Mouse (Mus musculus): ENCODE results near the gene Adamts13. TPM values are rescaled to one million over a fixed set of nuclear protein-coding genes. Genes with fewer than 3 reads are reported as not detected.

Gene Adamts13
- polyA plus RNA-seq, 1 experiment from 2014 or later: not detected

DNA sequence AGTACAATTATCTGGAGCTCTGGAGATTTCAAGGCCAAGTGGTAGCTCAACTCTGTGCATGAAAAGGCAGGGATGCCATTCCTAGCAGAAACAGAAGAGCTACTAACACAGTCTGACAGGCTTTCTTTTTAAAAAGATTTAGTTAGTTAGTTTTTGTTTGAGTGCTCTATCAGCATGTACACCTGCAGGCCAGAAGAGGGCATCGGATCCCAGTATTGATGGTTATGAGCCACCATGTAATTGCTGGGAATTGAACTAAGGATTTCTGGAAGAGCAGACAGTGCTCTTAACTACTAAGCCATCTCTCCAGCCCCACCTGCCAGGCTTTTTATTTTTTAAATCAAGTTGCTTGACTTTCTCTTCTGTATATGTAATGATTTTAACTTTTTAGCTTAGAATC lies 24.3 kb downstream of the Adamts13 start:
- Histone ChIP-seq H3K9ac (ENCODE audit: low read depth, low read length) (no peak overlapping the region), H3K4me2 (ENCODE audit: low read depth, low read length) (no peak overlapping the region), H3K27ac (replicated peaks; ENCODE audit: low read depth, low read length) (no peak overlapping the region), H3K4me3 (ENCODE audit: low read depth, low read length) (no peak overlapping the region), H3K4me1 (ENCODE audit: control insufficient read depth, insufficient read depth, low read length) (no peaks in the 10 kb centered on the region), H3K36me3 (ENCODE audit: control insufficient read depth, insufficient read depth, low read length) (no peaks in the 10 kb centered on the region), H3K9me3 (ENCODE audit: control insufficient read depth, low read length) (no peaks in the 10 kb centered on the region), H3K27me3 (replicated peaks; ENCODE audit: control insufficient read depth, insufficient read depth, low read length) (no peaks in the 10 kb centered on the region)
- DNase-seq (ENCODE audit: low spot score) (no peak), ATAC-seq (ENCODE audit: low read depth) (no peak)
- 56% methylated on average over 1 of the region's 1 CpGs for WGBS

DNA sequence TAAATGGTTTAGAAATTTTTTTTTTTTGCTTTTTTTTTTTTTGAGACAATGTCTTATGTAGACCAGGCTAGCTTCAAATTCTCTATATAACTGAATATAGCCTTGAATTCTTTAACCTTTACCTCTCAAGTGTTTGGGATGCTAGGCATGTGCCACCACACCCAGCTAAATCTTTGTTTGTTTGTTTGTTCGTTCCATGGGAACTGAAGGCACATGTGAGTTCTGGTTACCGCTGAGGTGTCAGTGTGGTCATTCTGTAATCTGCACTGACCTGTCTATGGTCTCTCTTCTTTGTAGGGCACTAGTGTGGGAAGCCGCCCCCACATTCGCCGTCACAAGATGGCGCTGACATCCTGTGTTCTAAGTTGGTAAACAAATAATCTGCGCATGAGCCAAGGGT lies 24.8 kb downstream of the Adamts13 start:
- H3K9me3 ChIP-seq (ENCODE audit: control insufficient read depth, low read length): no peaks in the 10 kb centered on the region
- H3K27me3 ChIP-seq (replicated peaks; ENCODE audit: control insufficient read depth, insufficient read depth, low read length): no peaks in the 10 kb centered on the region
- H3K4me2 ChIP-seq (ENCODE audit: low read depth, low read length): no peak overlapping the region
- H3K9ac ChIP-seq (ENCODE audit: low read depth, low read length): no peak overlapping the region
- ATAC-seq (ENCODE audit: low read depth) (no peak), DNase-seq (ENCODE audit: low spot score) (no peak)
- no peak overlapping the region for H3K4me3 ChIP-seq (ENCODE audit: low read depth, low read length)
- no peaks in the 10 kb centered on the region for H3K36me3 ChIP-seq (ENCODE audit: control insufficient read depth, insufficient read depth, low read length)
- 88% methylated on average over 6 of the region's 7 CpGs for WGBS
- H3K4me1 ChIP-seq (ENCODE audit: control insufficient read depth, insufficient read depth, low read length): no peaks in the 10 kb centered on the region
- H3K27ac ChIP-seq (replicated peaks; ENCODE audit: low read depth, low read length): no peak overlapping the region

DNA sequence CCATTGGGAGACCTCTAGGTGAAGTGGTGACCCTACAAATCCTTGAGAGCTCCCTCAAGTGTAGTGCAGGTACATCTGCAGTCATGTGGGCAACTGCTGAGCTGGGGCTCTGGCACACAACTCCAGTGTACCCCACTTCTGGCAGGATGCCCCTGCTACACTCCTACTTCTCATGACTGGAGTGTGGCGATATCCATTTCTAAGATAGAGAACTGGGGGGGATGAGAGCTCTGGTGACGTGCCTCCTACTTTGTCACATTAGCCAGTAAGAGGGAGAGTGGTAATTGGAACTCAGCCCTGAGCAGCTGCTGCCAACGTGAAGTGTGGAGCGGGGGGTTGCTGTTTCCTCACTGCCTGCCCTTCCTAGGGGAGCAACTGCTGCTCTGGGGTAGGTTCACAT lies 33.0 kb downstream of the Adamts13 start:
- Histone ChIP-seq H3K27ac (replicated peaks; ENCODE audit: low read depth, low read length) (no peak overlapping the region), H3K36me3 (ENCODE audit: control insufficient read depth, insufficient read depth, low read length) (no peaks in the 10 kb centered on the region), H3K4me3 (ENCODE audit: low read depth, low read length) (no peak overlapping the region), H3K27me3 (replicated peaks; ENCODE audit: control insufficient read depth, insufficient read depth, low read length) (no peaks in the 10 kb centered on the region), H3K4me2 (ENCODE audit: low read depth, low read length) (no peak overlapping the region), H3K9me3 (ENCODE audit: control insufficient read depth, low read length) (no peaks in the 10 kb centered on the region), H3K4me1 (ENCODE audit: control insufficient read depth, insufficient read depth, low read length) (peaks cover 6% of the 10 kb centered on the region; the same call in 1 of the 2 replicates), H3K9ac (ENCODE audit: low read depth, low read length) (no peak overlapping the region)
- DNase-seq (ENCODE audit: low spot score) (no peak), ATAC-seq (ENCODE audit: low read depth) (no peak)
- 47% methylated on average over 4 of the region's 4 CpGs for WGBS

DNA sequence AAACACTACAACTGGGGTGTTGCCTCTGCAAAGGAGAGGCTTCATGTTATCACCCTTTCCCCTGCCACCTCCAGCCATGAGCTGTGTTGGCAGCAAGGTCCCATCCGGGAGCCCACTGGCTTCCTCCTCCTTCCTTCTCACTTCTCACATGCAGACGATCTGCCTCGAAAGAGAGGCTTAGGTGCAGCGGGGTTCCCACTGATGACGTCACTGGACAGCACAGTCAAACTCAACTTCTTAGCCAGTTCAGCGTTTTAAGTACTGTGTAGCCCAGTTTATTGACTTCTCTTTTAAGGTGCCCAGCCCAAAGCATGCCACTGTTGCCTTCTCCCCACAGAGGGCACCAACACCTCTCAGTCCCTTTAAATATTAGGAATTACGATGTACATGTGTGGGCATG lies 34.5 kb downstream of the Adamts13 start:
- no peaks in the 10 kb centered on the region for H3K36me3 ChIP-seq (ENCODE audit: control insufficient read depth, insufficient read depth, low read length)
- DNase-seq (ENCODE audit: low spot score) (no peak), ATAC-seq (ENCODE audit: low read depth) (no peak)
- no peak overlapping the region for H3K27ac ChIP-seq (replicated peaks; ENCODE audit: low read depth, low read length)
- no peak overlapping the region for H3K4me2 ChIP-seq (ENCODE audit: low read depth, low read length)
- H3K9me3 ChIP-seq (ENCODE audit: control insufficient read depth, low read length): no peaks in the 10 kb centered on the region
- H3K4me3 ChIP-seq (ENCODE audit: low read depth, low read length): no peak overlapping the region
- peaks cover 6% of the 10 kb centered on the region; the same call in 1 of the 2 replicates for H3K4me1 ChIP-seq (ENCODE audit: control insufficient read depth, insufficient read depth, low read length)
- no peaks in the 10 kb centered on the region for H3K27me3 ChIP-seq (replicated peaks; ENCODE audit: control insufficient read depth, insufficient read depth, low read length)
- 68% methylated on average over 7 of the region's 7 CpGs for WGBS
- H3K9ac ChIP-seq (ENCODE audit: low read depth, low read length): no peak overlapping the region

DNA sequence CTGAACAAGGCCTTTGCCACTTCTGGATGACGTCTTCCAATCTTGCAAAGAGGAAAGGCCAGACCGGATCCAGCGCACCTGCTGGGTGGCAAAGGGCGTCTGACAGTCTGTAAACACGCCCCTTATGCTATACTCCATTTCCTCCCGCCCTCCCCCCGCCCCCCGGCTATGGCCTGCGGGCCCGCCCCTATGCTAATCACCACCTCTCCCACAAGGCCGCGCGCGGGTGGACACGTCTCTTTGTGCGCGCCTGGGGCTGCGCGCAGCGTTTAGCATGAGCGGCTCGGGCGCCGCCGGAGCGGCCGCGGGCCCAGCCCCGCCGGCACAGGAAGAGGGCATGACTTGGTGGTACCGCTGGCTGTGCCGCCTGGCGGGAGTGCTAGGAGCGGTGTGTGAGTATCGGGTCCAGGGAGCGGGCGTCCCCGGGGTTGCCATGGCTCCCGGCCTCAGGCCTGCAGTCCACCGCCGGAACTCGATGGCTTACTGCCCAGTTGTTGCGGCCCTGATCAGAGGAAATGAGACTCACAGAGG lies 36.6 kb downstream of the Adamts13 start, which contains the start of gene Cacfd1:
Cacfd1 (plus strand) TSS at position 213 of the 531 bp plus-strand sequence.
- Histone ChIP-seq H3K36me3 (ENCODE audit: control insufficient read depth, insufficient read depth, low read length) (peaks cover 16% of the 10 kb centered on the region), H3K4me2 (ENCODE audit: low read depth, low read length) (peak within 1 kb of the TSS; percentile 61), H3K9me3 (ENCODE audit: control insufficient read depth, low read length) (no peaks in the 10 kb centered on the region), H3K27ac (replicated peaks; ENCODE audit: low read depth, low read length) (peak within 1 kb of the TSS; percentile 79), H3K27me3 (replicated peaks; ENCODE audit: control insufficient read depth, insufficient read depth, low read length) (no peaks in the 10 kb centered on the region), H3K4me3 (ENCODE audit: low read depth, low read length) (peak within 1 kb of the TSS; percentile 69), H3K9ac (ENCODE audit: low read depth, low read length) (peak within 1 kb of the TSS; percentile 95), H3K4me1 (ENCODE audit: control insufficient read depth, insufficient read depth, low read length) (peaks cover 6% of the 10 kb centered on the region; the same call in 1 of the 2 replicates)
- 0% methylated on average over 14 of the region's 43 CpGs for WGBS
- ATAC-seq (ENCODE audit: low read depth): peak; percentile 96
- DNase-seq (ENCODE audit: low spot score): peak; percentile 95

DNA sequence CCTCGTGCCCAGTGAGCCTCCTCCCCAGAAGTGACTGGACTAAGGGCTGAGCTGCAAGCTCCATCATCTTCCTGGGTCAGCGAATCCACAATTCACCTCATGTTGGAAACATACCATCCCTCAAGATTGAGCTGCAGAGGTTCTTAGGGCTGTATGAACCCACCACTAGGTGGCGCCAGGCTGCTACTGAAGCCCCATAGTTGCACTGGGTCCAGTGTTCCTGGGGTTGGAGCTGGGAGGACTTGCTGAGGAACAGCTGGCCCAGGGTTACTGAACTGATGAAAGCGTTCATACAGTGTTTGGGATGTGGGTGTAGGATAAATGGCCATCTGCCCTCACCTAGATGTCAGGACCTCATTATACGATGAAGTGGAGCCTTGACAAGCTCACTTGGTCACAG lies 44.6 kb downstream of the Adamts13 start:
- Histone ChIP-seq H3K9ac (ENCODE audit: low read depth, low read length) (no peak overlapping the region), H3K9me3 (ENCODE audit: control insufficient read depth, low read length) (no peaks in the 10 kb centered on the region), H3K4me3 (ENCODE audit: low read depth, low read length) (no peak overlapping the region), H3K27ac (replicated peaks; ENCODE audit: low read depth, low read length) (no peak overlapping the region), H3K36me3 (ENCODE audit: control insufficient read depth, insufficient read depth, low read length) (peaks cover 80% of the 10 kb centered on the region), H3K4me1 (ENCODE audit: control insufficient read depth, insufficient read depth, low read length) (no peaks in the 10 kb centered on the region), H3K4me2 (ENCODE audit: low read depth, low read length) (no peak overlapping the region), H3K27me3 (replicated peaks; ENCODE audit: control insufficient read depth, insufficient read depth, low read length) (no peaks in the 10 kb centered on the region)
- ATAC-seq (ENCODE audit: low read depth) (peak; percentile 71), DNase-seq (ENCODE audit: low spot score) (peak; percentile 67)
- WGBS: 50% methylated on average over 5 of the region's 5 CpGs

DNA sequence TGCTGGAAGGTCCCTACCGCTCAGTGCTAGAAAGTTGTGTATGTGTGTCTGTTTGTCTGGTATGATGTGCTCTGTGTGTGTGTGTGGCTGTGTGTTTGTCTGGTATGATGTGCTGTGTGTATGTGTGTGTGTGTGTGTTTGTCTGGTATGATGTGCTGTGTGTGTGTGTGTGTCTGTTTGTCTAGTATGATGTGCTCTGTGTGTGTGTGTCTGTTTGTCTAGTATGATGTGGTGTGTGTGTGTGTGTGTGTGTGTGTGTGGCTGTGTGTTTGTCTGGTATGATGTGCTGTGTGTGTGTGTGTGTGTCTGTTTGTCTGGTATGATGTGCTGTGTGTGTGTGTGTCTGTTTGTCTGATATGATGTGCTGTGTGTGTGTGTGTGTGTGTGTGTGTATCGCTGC lies 46.3 kb downstream of the Adamts13 start:
- Histone ChIP-seq H3K4me1 (ENCODE audit: control insufficient read depth, insufficient read depth, low read length) (no peaks in the 10 kb centered on the region), H3K36me3 (ENCODE audit: control insufficient read depth, insufficient read depth, low read length) (peaks cover 66% of the 10 kb centered on the region), H3K4me2 (ENCODE audit: low read depth, low read length) (no peak overlapping the region), H3K27ac (replicated peaks; ENCODE audit: low read depth, low read length) (no peak overlapping the region), H3K9ac (ENCODE audit: low read depth, low read length) (no peak overlapping the region), H3K9me3 (ENCODE audit: control insufficient read depth, low read length) (no peaks in the 10 kb centered on the region), H3K4me3 (ENCODE audit: low read depth, low read length) (no peak overlapping the region), H3K27me3 (replicated peaks; ENCODE audit: control insufficient read depth, insufficient read depth, low read length) (no peaks in the 10 kb centered on the region)
- ATAC-seq (ENCODE audit: low read depth): no peak
- 83% methylated on average over 2 of the region's 2 CpGs for WGBS
- DNase-seq (ENCODE audit: low spot score): no peak

DNA sequence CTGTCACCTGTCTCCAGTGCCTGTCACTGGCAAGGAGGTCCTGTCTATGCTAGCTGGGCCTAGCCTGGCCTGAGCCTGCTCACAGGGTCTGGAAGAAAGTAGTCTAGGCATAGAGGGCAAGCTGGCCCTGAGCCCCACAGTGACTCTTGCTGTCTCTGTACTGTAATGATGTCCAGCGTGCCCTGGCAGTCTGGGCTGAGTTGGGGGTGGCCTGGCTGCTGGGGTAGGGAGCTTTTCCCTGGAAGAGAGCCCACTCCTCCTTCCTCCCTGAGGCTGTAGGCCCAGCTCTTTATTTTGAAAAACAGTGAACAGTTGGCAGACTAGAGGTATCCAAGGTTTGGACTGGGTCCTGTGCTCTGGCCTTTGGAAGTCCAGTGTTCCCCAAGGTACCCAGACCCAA lies 47.9 kb downstream of the Adamts13 start:
- no peak overlapping the region for H3K27ac ChIP-seq (replicated peaks; ENCODE audit: low read depth, low read length)
- H3K36me3 ChIP-seq (ENCODE audit: control insufficient read depth, insufficient read depth, low read length): peaks cover 50% of the 10 kb centered on the region
- ATAC-seq (ENCODE audit: low read depth) (no peak), DNase-seq (ENCODE audit: low spot score) (no peak)
- no peak overlapping the region for H3K9ac ChIP-seq (ENCODE audit: low read depth, low read length)
- no peaks in the 10 kb centered on the region for H3K4me1 ChIP-seq (ENCODE audit: control insufficient read depth, insufficient read depth, low read length)
- WGBS: 67% methylated on average over 1 of the region's 1 CpGs
- no peak overlapping the region for H3K4me2 ChIP-seq (ENCODE audit: low read depth, low read length)
- no peaks in the 10 kb centered on the region for H3K9me3 ChIP-seq (ENCODE audit: control insufficient read depth, low read length)
- H3K4me3 ChIP-seq (ENCODE audit: low read depth, low read length): no peak overlapping the region
- H3K27me3 ChIP-seq (replicated peaks; ENCODE audit: control insufficient read depth, insufficient read depth, low read length): no peaks in the 10 kb centered on the region

DNA sequence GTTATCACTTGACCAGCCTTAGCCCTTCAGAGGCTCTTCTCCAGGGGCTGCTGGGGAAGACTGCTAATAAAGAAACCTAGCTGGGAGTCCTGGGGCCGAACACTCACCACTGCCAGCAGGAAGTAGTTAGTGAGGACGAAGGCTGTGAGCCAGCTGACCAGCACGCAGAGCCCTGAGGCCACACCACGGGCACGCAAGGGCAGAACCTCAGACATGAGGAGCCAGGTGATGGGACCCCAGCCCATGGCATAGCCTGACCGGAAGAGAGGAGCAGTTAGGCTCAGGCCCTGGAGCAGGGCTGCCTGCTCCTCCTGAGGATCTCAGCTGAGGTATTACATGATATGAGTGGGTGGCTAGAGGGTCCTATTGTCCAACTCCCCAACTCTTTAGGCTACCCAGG lies 49.4 kb downstream of the Adamts13 start:
- DNase-seq (ENCODE audit: low spot score) (no peak), ATAC-seq (ENCODE audit: low read depth) (no peak)
- Histone ChIP-seq H3K4me3 (ENCODE audit: low read depth, low read length) (no peak overlapping the region), H3K9ac (ENCODE audit: low read depth, low read length) (no peak overlapping the region), H3K4me1 (ENCODE audit: control insufficient read depth, insufficient read depth, low read length) (no peaks in the 10 kb centered on the region), H3K36me3 (ENCODE audit: control insufficient read depth, insufficient read depth, low read length) (peaks cover 35% of the 10 kb centered on the region), H3K27me3 (replicated peaks; ENCODE audit: control insufficient read depth, insufficient read depth, low read length) (no peaks in the 10 kb centered on the region), H3K9me3 (ENCODE audit: control insufficient read depth, low read length) (no peaks in the 10 kb centered on the region), H3K27ac (replicated peaks; ENCODE audit: low read depth, low read length) (no peak overlapping the region), H3K4me2 (ENCODE audit: low read depth, low read length) (no peak overlapping the region)
- WGBS: 80% methylated on average over 4 of the region's 6 CpGs

Data from embryonic facial prominence, embryonic 14.5 days (tissue).